Mouse (Mus musculus) kidney, embryonic 14.5 days (tissue): Measurements from ENCODE around the gene Fuca1. TPM values are rescaled to one million over a fixed set of nuclear protein-coding genes. Genes with fewer than 3 reads are reported as not detected.
A peak's percentile ranks its signal among the peaks of the same experiment; 100 is the strongest.

ENCODE experiments used
- ATAC-seq: fragments of 200-750 bp; cut with Nextera tagmentation; 2 replicates; pipeline ENCODE4 v1.8.0; 2017; ENCODE audit warnings: moderate number of reproducible peaks, mild to moderate bottlenecking, moderate TSS enrichment, moderate library complexity; ENCODE audit not compliant: low FRiP score, low TSS enrichment
- H3K27ac ChIP-seq: fragments of 300-500 bp; sonication (generic); 2 replicates; pipeline ENCODE4 v1.5.1; 2014; ENCODE audit warnings: low read depth, mild to moderate bottlenecking, low read length, moderate library complexity, mixed read lengths
- H3K27me3 ChIP-seq: fragments of 300-500 bp; sonication (generic); 2 replicates; pipeline ENCODE4 v1.6.1; 2014; ENCODE audit warnings: mild to moderate bottlenecking, low read length; ENCODE audit not compliant: control insufficient read depth, insufficient read depth
- H3K36me3 ChIP-seq: fragments of 300-500 bp; sonication (generic); 2 replicates; pipeline ENCODE4 v1.6.1; 2014; ENCODE audit warnings: low read length, mixed read lengths; ENCODE audit not compliant: control insufficient read depth, insufficient read depth
- H3K4me1 ChIP-seq: fragments of 300-500 bp; sonication (generic); 2 replicates; pipeline ENCODE4 v1.6.1; 2014; ENCODE audit warnings: low read length, mixed read lengths; ENCODE audit not compliant: control insufficient read depth, insufficient read depth
- H3K4me2 ChIP-seq: fragments of 300-500 bp; sonication (generic); replicated peaks from 2 replicates; pipeline ENCODE4 v1.6.1; 2014; ENCODE audit warnings: low read depth, mild to moderate bottlenecking, low read length
- H3K4me3 ChIP-seq: fragments of 300-500 bp; sonication (generic); 2 replicates; pipeline ENCODE4 v1.5.1; 2014; ENCODE audit warnings: mild to moderate bottlenecking, low read length
- H3K9ac ChIP-seq: fragments of 300-500 bp; sonication (generic); 2 replicates; pipeline ENCODE4 v1.6.1; 2014; ENCODE audit warnings: low read depth, mild to moderate bottlenecking, low read length, moderate library complexity
- H3K9me3 ChIP-seq: fragments of 300-500 bp; sonication (generic); 2 replicates; pipeline ENCODE4 v1.6.1; 2016; ENCODE audit warnings: low read length; ENCODE audit not compliant: control insufficient read depth
- WGBS: fragments of 180-500 bp; shearing (Covaris S2); extraction: QIAGEN DNeasy Blood & Tissue Kit; methylation state at CpG from one replicate; pipeline ENCODE4 v1.1.7; 2014; 5-methylcytosine and 5-hydroxymethylcytosine counted together
- polyA plus RNA-seq: library from polyadenylated mRNA; unstranded; fragments of >200 nt; fragmentation: Nextera tagmentation; extraction: Ambion mirVana; gene quantifications from 2 replicates; pipeline ENCODE4 v1.2.1, GENCODE M21; 2014

The Fuca1 gene
- polyA plus RNA-seq, 1 experiment from 2014 or later: 69.2 TPM

- H3K4me3 ChIP-seq: peak overlapping the region; percentile 14
- H3K4me2 ChIP-seq: peak overlapping the region; percentile 38
- peaks cover 32% of the 10 kb centered on the region for H3K4me1 ChIP-seq
- no peaks in the 10 kb centered on the region for H3K27me3 ChIP-seq
- peaks cover 11% of the 10 kb centered on the region for H3K36me3 ChIP-seq
- ATAC-seq: no peak
- no peaks in the 10 kb centered on the region for H3K9me3 ChIP-seq
- peak overlapping the region; percentile 84 for H3K27ac ChIP-seq
- peak overlapping the region; percentile 45 for H3K9ac ChIP-seq
- WGBS: under 1% methylated on average over 16 of the region's 16 CpGs
These were observed 43.9 kb upstream of the Fuca1 start for GRCm38 (mm10) chr4:135876583-135877020.

- no peak for ATAC-seq
These were observed 42.8 kb upstream of the Fuca1 start for GRCm38 (mm10) chr4:135877742-135878141.

GRCm38 (mm10) chr4:135879021-135879420, 41.5 kb upstream of the Fuca1 start:
- H3K9ac ChIP-seq: no peak overlapping the region
- H3K4me3 ChIP-seq: no peak overlapping the region
- WGBS: 78% methylated on average over 6 of the region's 6 CpGs
- peaks cover 29% of the 10 kb centered on the region for H3K4me1 ChIP-seq
- no peak overlapping the region for H3K4me2 ChIP-seq
- ATAC-seq: no peak
- no peaks in the 10 kb centered on the region for H3K36me3 ChIP-seq
- no peaks in the 10 kb centered on the region for H3K27me3 ChIP-seq
- H3K27ac ChIP-seq: no peak overlapping the region
- no peaks in the 10 kb centered on the region for H3K9me3 ChIP-seq

More at GRCm38 (mm10) chr4:135877742-135878141, 42.8 kb upstream of the Fuca1 start:
- WGBS: 58% methylated on average over 2 of the region's 2 CpGs
- no peak overlapping the region for H3K9ac ChIP-seq
- no peak overlapping the region for H3K27ac ChIP-seq
- H3K4me1 ChIP-seq: peaks cover 26% of the 10 kb centered on the region
- H3K36me3 ChIP-seq: no peaks in the 10 kb centered on the region; the same call in 1 of the 2 replicates
- no peak overlapping the region for H3K4me2 ChIP-seq
- H3K4me3 ChIP-seq: no peak overlapping the region
- no peaks in the 10 kb centered on the region for H3K9me3 ChIP-seq
- H3K27me3 ChIP-seq: no peaks in the 10 kb centered on the region

GRCm38 (mm10) chr4:135880018-135880417, 40.5 kb upstream of the Fuca1 start:
- no peak overlapping the region for H3K4me2 ChIP-seq
- H3K36me3 ChIP-seq: no peaks in the 10 kb centered on the region
- peaks cover 22% of the 10 kb centered on the region for H3K4me1 ChIP-seq
- H3K4me3 ChIP-seq: no peak overlapping the region
- WGBS: 93% methylated on average over 6 of the region's 6 CpGs
- H3K27me3 ChIP-seq: no peaks in the 10 kb centered on the region
- H3K9ac ChIP-seq: no peak overlapping the region
- H3K27ac ChIP-seq: no peak overlapping the region
- no peak for ATAC-seq
- no peaks in the 10 kb centered on the region for H3K9me3 ChIP-seq

- Histone ChIP-seq H3K9ac (no peak overlapping the region), H3K4me3 (no peak overlapping the region), H3K4me1 (peaks cover 18% of the 10 kb centered on the region), H3K4me2 (no peak overlapping the region), H3K9me3 (no peaks in the 10 kb centered on the region), H3K27me3 (no peaks in the 10 kb centered on the region), H3K36me3 (no peaks in the 10 kb centered on the region), H3K27ac (no peak overlapping the region)
- WGBS: 71% methylated on average over 10 of the region's 10 CpGs
- ATAC-seq: no peak
These were observed 40.0 kb upstream of the Fuca1 start for GRCm38 (mm10) chr4:135880576-135880975.

- H3K9me3 ChIP-seq: no peaks in the 10 kb centered on the region
- no peaks in the 10 kb centered on the region for H3K27me3 ChIP-seq
- no peak overlapping the region for H3K27ac ChIP-seq
- no peak overlapping the region for H3K9ac ChIP-seq
- peaks cover 5% of the 10 kb centered on the region for H3K4me1 ChIP-seq
- 84% methylated on average over 6 of the region's 6 CpGs for WGBS
- H3K4me3 ChIP-seq: no peak overlapping the region
- no peaks in the 10 kb centered on the region for H3K36me3 ChIP-seq
- H3K4me2 ChIP-seq: no peak overlapping the region
- no peak for ATAC-seq
These were observed 38.5 kb upstream of the Fuca1 start for GRCm38 (mm10) chr4:135882023-135882422.

- no peaks in the 10 kb centered on the region for H3K9me3 ChIP-seq
- H3K4me3 ChIP-seq: no peak overlapping the region
- no peak overlapping the region for H3K27ac ChIP-seq
- no peak for ATAC-seq
- WGBS: 22% methylated on average over 10 of the region's 10 CpGs
- peaks cover 4% of the 10 kb centered on the region for H3K4me1 ChIP-seq
- no peaks in the 10 kb centered on the region for H3K36me3 ChIP-seq
- H3K27me3 ChIP-seq: no peaks in the 10 kb centered on the region
- no peak overlapping the region for H3K4me2 ChIP-seq
- no peak overlapping the region for H3K9ac ChIP-seq
These were observed 37.1 kb upstream of the Fuca1 start for GRCm38 (mm10) chr4:135883401-135883851.

GRCm38 (mm10) chr4:135883881-135884516, 36.5 kb upstream of the Fuca1 start:
- Histone ChIP-seq H3K9me3 (no peaks in the 10 kb centered on the region), H3K36me3 (no peaks in the 10 kb centered on the region), H3K27me3 (no peaks in the 10 kb centered on the region), H3K4me2 (no peak overlapping the region), H3K9ac (no peak overlapping the region), H3K4me3 (no peak overlapping the region), H3K4me1 (peaks cover 4% of the 10 kb centered on the region), H3K27ac (no peak overlapping the region)
- 47% methylated on average over 7 of the region's 7 CpGs for WGBS
- ATAC-seq: no peak

GRCm38 (mm10) chr4:135884531-135884930, 36.0 kb upstream of the Fuca1 start:
- peaks cover 4% of the 10 kb centered on the region for H3K4me1 ChIP-seq
- H3K36me3 ChIP-seq: no peaks in the 10 kb centered on the region
- H3K27me3 ChIP-seq: no peaks in the 10 kb centered on the region
- no peak overlapping the region for H3K9ac ChIP-seq
- no peak overlapping the region for H3K4me3 ChIP-seq
- H3K9me3 ChIP-seq: no peaks in the 10 kb centered on the region
- no peak overlapping the region for H3K27ac ChIP-seq
- no peak for ATAC-seq
- H3K4me2 ChIP-seq: no peak overlapping the region
- 48% methylated on average over 6 of the region's 6 CpGs for WGBS
